Mouse (Mus musculus): ENCODE measurements around the gene Papolb. TPM values are rescaled to one million over a fixed set of nuclear protein-coding genes. Genes with fewer than 3 reads are reported as not detected.

Papolb gene
- polyA plus RNA-seq, 1 experiment = 155 TPM

DNA sequence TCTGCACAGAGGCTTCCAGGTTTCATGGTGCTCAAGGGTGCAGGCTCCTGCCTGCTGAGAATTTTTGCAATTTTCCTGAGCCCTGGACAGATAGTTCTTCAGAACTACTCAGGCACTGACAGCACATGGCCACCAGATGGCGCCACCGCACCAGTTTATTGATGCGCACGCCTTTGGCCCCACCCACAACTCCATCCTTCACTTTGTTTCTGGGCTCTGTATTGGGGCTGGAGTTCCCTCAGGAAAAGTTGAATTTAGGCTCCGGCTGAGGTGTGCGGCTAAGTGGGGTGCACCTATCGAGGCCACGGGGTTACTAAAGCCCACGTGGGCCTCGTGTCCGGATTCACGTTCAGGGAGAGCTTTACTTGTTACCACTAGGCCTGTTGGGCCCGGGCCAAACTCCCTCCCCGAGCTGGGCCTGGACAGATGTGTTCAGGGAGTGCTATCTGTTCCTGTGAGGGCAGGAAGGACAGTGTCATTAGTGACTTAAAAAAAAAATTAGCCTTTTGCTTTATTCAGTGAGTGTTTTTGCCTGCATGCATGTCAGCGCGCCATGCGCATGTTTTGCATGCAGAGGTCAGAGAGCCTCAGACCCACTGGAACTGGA, 50.9 kb downstream of the Papolb start:
- Histone ChIP-seq H3K36me3 (ENCODE audit: control insufficient read depth, insufficient read depth, low read length) (no peaks in the 10 kb centered on the region), H3K27ac (ENCODE audit: control insufficient read depth, insufficient read depth, low read depth, low read length) (no peak overlapping the region), H3K4me1 (ENCODE audit: control insufficient read depth, insufficient read depth, low read length) (peaks cover 6% of the 10 kb centered on the region), H3K27me3 (ENCODE audit: control insufficient read depth, insufficient read depth, low read length) (no peaks in the 10 kb centered on the region), H3K4me3 (ENCODE audit: control insufficient read depth, low read depth, low read length) (peak overlapping the region; percentile 14)
- no peak for TF ChIP-seq POLR2A (IDR thresholded peaks at IDR 0.05; ENCODE audit: control insufficient read depth, low read depth, low read length)
- TF ChIP-seq CTCF (IDR thresholded peaks at IDR 0.05; ENCODE audit: control insufficient read depth, insufficient read depth, insufficient replicate concordance, low read depth, low read length) = peak; percentile 95

DNA sequence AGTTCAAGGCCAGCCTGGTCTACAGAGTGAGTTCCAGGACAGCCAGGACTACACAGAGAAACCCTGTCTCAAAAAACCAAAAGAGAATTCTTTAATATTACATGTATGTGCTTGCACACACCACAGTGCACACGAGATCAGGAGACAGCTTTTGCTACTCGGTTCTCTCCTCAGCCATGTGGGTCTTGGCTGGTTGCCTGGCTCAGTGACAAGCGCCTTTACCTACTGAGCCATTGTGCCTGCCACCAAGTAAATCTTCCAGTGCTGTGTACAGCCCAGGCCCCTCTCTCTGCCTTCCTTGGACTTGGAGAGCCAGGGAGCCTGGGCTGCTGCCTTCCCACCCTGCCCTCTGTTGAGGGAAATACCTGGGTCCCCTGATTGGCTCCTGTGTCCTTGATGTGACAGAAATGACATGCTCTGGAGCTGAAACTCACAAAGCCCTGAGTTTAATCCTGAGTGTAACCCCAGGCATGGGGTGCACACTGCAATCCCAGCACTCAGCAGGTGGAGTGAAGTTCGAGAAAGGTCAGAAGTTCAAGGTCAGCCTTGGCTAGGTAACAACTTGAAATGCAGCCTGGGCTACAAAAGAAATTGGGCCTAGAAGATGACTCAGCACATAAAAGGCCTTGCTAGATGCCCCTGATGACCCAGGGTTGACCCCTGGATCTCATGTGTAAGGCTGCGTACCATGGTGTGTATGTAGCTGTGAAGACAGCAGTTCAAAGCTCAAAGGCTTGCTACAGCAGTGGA, 51.8 kb downstream of the Papolb start:
- Histone ChIP-seq H3K4me1 (ENCODE audit: control insufficient read depth, insufficient read depth, low read length) (peaks cover 6% of the 10 kb centered on the region), H3K27me3 (ENCODE audit: control insufficient read depth, insufficient read depth, low read length) (no peaks in the 10 kb centered on the region), H3K4me3 (ENCODE audit: control insufficient read depth, low read depth, low read length) (no peak overlapping the region), H3K27ac (ENCODE audit: control insufficient read depth, insufficient read depth, low read depth, low read length) (no peak overlapping the region), H3K36me3 (ENCODE audit: control insufficient read depth, insufficient read depth, low read length) (no peaks in the 10 kb centered on the region)
- no peak for TF ChIP-seq POLR2A (IDR thresholded peaks at IDR 0.05; ENCODE audit: control insufficient read depth, low read depth, low read length)
- TF ChIP-seq CTCF (IDR thresholded peaks at IDR 0.05; ENCODE audit: control insufficient read depth, insufficient read depth, insufficient replicate concordance, low read depth, low read length) = no peak

DNA sequence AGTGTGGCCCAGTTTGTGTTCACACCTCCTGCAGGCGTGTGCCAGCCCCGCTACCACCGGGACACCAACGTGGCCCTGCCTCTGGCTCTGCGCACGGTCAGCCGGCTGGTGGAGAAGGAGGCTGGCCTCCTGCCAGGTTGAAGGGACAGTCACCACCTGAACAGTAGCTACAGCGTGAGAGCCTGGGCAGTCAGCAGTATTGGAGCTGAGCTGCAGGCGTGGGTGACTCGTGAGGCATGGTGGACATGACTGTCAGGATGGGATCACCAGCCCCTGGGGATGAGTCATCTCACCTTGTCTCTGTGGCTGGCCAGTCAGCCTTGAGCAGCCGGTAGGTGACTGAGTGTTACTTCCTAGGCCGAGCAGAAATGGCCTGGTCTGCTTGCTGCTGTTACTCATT, 52.5 kb downstream of the Papolb start:
- Histone ChIP-seq H3K27ac (ENCODE audit: control insufficient read depth, insufficient read depth, low read depth, low read length) (no peak overlapping the region), H3K4me1 (ENCODE audit: control insufficient read depth, insufficient read depth, low read length) (peaks cover 6% of the 10 kb centered on the region), H3K36me3 (ENCODE audit: control insufficient read depth, insufficient read depth, low read length) (no peaks in the 10 kb centered on the region), H3K4me3 (ENCODE audit: control insufficient read depth, low read depth, low read length) (no peak overlapping the region), H3K27me3 (ENCODE audit: control insufficient read depth, insufficient read depth, low read length) (no peaks in the 10 kb centered on the region)
- TF ChIP-seq POLR2A (IDR thresholded peaks at IDR 0.05; ENCODE audit: control insufficient read depth, low read depth, low read length) (no peak), CTCF (IDR thresholded peaks at IDR 0.05; ENCODE audit: control insufficient read depth, insufficient read depth, insufficient replicate concordance, low read depth, low read length) (no peak)

Other genes with a start within 250 kb of the Papolb start
- 16.8 and 17.0 TPM in 2 replicates for gene Foxk1, start 128.6 kb downstream of the Papolb start, polyA plus RNA-seq (2012; rRNA removed)
- 11.7 and 13.4 TPM in 2 replicates for gene Ap5z1, start 66.1 kb downstream of the Papolb start, polyA plus RNA-seq (2012; rRNA removed)
- 38.0 and 38.2 TPM in 2 replicates for gene Radil, start 21.0 kb upstream of the Papolb start, polyA plus RNA-seq (2012; rRNA removed)
- 19.6 and 25.6 TPM in 2 replicates for gene Mmd2, start 78.7 kb upstream of the Papolb start, polyA plus RNA-seq (2012; rRNA removed)
- 60.6 and 61.0 TPM in 2 replicates for gene Wipi2, start 97.6 kb upstream of the Papolb start, polyA plus RNA-seq (2012; rRNA removed)
- 0.53 and 0.67 TPM in 2 replicates for gene Slc29a4, start 162.4 kb upstream of the Papolb start, polyA plus RNA-seq (2012; rRNA removed)